Mouse (Mus musculus) heart, adult 2 months (tissue): ENCODE data around the gene Kcnk5.

ENCODE experiments used
- EP300 ChIP-seq: fragments of 200-500 bp; IDR thresholded peaks from 2 replicates; pipeline ENCODE4 v1.6.1; 2011; ENCODE audit warnings: low read depth, low read length, control low read depth; ENCODE audit not compliant: insufficient read depth
- POLR2A ChIP-seq: fragments of 200-500 bp; IDR thresholded peaks from 2 replicates; pipeline ENCODE4 v1.6.1; 2011; ENCODE audit warnings: mild to moderate bottlenecking, low read depth, low read length, control low read depth; ENCODE audit not compliant: insufficient read depth

GRCm38 (mm10) chr14:20179080-20179479 lies 2.5 kb downstream of the Kcnk5 start:
- TF ChIP-seq EP300 (no peak), POLR2A (no peak)
